Mouse (Mus musculus) kidney, postnatal 0 days (tissue): ENCODE results near the gene Ripply1. TPM values are rescaled to one million over a fixed set of nuclear protein-coding genes. Genes with fewer than 3 reads are reported as not detected.

Source experiments
- ATAC-seq: fragments of 200-750 bp; cut with Nextera tagmentation; replicated peaks from 2 replicates; pipeline ENCODE4 v1.8.0; 2017; ENCODE audit warnings: low read depth, moderate number of reproducible peaks, moderate TSS enrichment, moderate library complexity; ENCODE audit not compliant: low FRiP score
- DNase-seq: peaks from one replicate; pipeline ENCODE4 v3.0.0-alpha.2; 2016; ENCODE audit warnings: low spot score
- H3K27ac ChIP-seq: fragments of 300-500 bp; sonication (generic); 2 replicates; pipeline ENCODE4 v1.5.1; 2014; ENCODE audit warnings: mild to moderate bottlenecking
- H3K27me3 ChIP-seq: fragments of 300-500 bp; sonication (generic); 2 replicates; pipeline ENCODE4 v1.6.1; 2014; ENCODE audit warnings: low read length, mixed read lengths; ENCODE audit not compliant: insufficient read depth
- H3K36me3 ChIP-seq: fragments of 300-500 bp; sonication (generic); 2 replicates; pipeline ENCODE4 v1.6.1; 2014; ENCODE audit warnings: low read length, mixed read lengths; ENCODE audit not compliant: insufficient read depth
- H3K4me1 ChIP-seq: fragments of 300-500 bp; sonication (generic); replicated peaks from 2 replicates; pipeline ENCODE4 v1.6.1; 2014; ENCODE audit warnings: antibody characterized with exemption, low read length, mixed read lengths; ENCODE audit not compliant: insufficient read depth
- H3K4me2 ChIP-seq: fragments of 300-500 bp; sonication (generic); 2 replicates; pipeline ENCODE4 v1.6.1; 2014; ENCODE audit warnings: mild to moderate bottlenecking, low read length, moderate library complexity, mixed read lengths
- H3K4me3 ChIP-seq: fragments of 300-500 bp; sonication (generic); replicated peaks from 2 replicates; pipeline ENCODE4 v1.5.1; 2014; ENCODE audit warnings: low read depth, low read length
- H3K9ac ChIP-seq: fragments of 300-500 bp; sonication (generic); 2 replicates; pipeline ENCODE4 v1.6.1; 2014; ENCODE audit warnings: low read depth, low read length
- H3K9me3 ChIP-seq: fragments of 300-500 bp; sonication (generic); replicated peaks from 2 replicates; pipeline ENCODE4 v1.6.1; 2016; ENCODE audit warnings: low read length, inconsistent platforms, mixed read lengths
- CTCF ChIP-seq: IDR thresholded peaks from 2 replicates; pipeline ENCODE4 v1.5.1; 2016; ENCODE audit warnings: antibody characterized with exemption, low read depth, mild to moderate bottlenecking, moderate library complexity
- WGBS: fragments of 180-500 bp; shearing (Covaris S2); extraction: QIAGEN DNeasy Blood & Tissue Kit; methylation state at CpG from one replicate; pipeline ENCODE4 v1.1.7; 2014; 5-methylcytosine and 5-hydroxymethylcytosine counted together
- polyA plus RNA-seq: library from polyadenylated mRNA; unstranded; fragments of >200 nt; fragmentation: Nextera tagmentation; extraction: Ambion mirVana; gene quantifications from 2 replicates; pipeline ENCODE4 v1.2.1, GENCODE M21; 2015

Gene Ripply1
- polyA plus RNA-seq: not detected in 2 replicates

DNA sequence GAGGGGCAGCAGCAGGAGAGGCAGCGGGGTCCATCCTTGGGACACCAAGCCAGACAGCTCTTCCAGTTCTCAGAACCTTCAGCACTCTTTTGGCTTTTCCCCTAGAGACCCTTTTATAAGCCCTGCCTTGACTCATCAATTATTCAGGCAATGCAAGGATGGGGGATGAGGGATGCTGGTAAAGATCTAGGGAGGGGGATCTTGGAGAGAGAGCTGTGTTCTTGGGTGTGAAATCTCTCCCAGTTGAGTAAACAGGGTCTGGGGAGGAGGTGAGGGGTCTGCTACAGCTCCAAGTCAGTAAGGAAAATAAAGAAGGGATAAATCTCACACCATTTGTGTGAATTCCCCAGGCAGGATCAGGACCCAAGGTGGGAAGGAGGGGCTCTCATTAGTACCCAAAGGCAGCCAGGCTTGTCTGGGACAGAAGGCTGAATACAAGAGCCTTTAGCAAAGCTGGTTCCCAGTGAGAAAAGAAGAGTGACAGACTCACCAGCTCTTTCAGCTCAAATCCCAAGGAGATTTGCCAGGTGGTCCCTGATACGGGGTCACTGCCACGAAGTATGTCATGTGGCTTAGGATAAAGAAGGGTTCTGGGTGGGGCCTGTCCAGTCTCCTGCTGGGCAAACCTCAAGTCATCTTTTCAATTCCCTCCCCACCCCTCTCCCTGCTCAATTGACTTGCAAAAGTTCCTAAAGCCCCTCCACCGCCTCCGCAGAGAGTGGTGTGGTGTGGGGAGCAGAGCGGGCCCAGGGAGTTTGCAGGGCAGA, at the start of gene Ripply1:
TSS of gene Ripply1 (minus strand) at position 76 of the 767 bp plus-strand sequence.
- Histone ChIP-seq H3K27me3 (no peaks in the 10 kb centered on the region), H3K36me3 (no peaks in the 10 kb centered on the region), H3K9ac (no peak within 1 kb of the TSS), H3K4me2 (no peak within 1 kb of the TSS), H3K27ac (no peak within 1 kb of the TSS), H3K4me1 (no peaks in the 10 kb centered on the region), H3K9me3 (no peaks in the 10 kb centered on the region), H3K4me3 (no peak within 1 kb of the TSS)
- DNase-seq (no peak), ATAC-seq (no peak)
- 43% methylated on average over 6 of the region's 6 CpGs for WGBS
- TF ChIP-seq CTCF: no peak

DNA sequence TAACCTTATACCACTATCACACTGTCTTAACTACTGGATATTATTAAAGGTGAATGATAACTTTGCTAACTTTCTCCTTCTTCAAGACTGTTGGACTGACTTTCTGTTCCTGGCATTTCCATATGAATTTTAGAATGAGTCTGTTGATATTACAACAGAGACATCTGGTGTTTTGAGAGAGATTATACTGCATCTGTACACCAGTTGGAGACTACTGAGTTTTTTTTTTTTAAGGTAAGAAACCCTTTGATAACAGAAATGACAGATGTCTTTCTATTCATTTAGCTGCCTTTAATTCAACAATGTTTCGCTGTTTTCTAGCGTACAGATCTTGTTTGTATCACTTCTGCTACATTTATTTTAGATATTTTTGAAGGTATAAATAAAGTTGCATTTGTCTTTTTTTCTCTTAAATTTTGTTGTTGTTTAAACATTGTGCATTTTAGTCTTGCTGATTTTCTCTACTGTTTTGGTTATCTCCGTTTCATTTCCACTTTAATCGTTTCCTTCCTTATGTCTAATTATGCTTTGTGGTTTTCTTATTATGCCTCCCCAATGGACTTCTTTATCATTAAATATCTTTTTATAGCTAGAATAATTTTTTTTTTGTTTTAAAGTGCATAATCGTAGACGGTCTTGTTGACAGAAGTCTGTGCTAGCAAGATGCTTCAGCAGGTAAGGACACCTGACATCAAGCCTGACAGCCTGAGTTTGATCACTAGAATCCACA, 46.4 kb upstream of the Ripply1 start:
- no peak overlapping the region for H3K4me2 ChIP-seq
- ATAC-seq (no peak), DNase-seq (no peak)
- H3K36me3 ChIP-seq: 0 out of 2 replicates have a peak, but pooled peaks cover 7% of the 10 kb centered on the region
- H3K9ac ChIP-seq: no peak overlapping the region
- no peak for TF ChIP-seq CTCF
- 91% methylated on average over 6 of the region's 6 CpGs for WGBS
- H3K4me3 ChIP-seq: no peak overlapping the region
- no peaks in the 10 kb centered on the region for H3K4me1 ChIP-seq
- no peaks in the 10 kb centered on the region for H3K27me3 ChIP-seq
- no peaks in the 10 kb centered on the region for H3K9me3 ChIP-seq
- H3K27ac ChIP-seq: no peak overlapping the region

- Histone ChIP-seq H3K4me3 (no peak overlapping the region), H3K27me3 (no peaks in the 10 kb centered on the region), H3K4me1 (no peaks in the 10 kb centered on the region), H3K9me3 (no peaks in the 10 kb centered on the region), H3K4me2 (no peak overlapping the region), H3K9ac (no peak overlapping the region), H3K36me3 (0 out of 2 replicates have a peak, but pooled peaks cover 7% of the 10 kb centered on the region), H3K27ac (no peak overlapping the region)
- no peak for DNase-seq
- 87% methylated on average over 4 of the region's 4 CpGs for WGBS
- no peak for TF ChIP-seq CTCF
- no peak for ATAC-seq
These were observed 44.8 kb upstream of the Ripply1 start for GRCm38 (mm10) chrX:139826926-139827325.

- 0 out of 2 replicates have a peak, but pooled peaks cover 7% of the 10 kb centered on the region for H3K36me3 ChIP-seq
- no peak for DNase-seq
These were observed 43.2 kb upstream of the Ripply1 start for GRCm38 (mm10) chrX:139825402-139825801.

DNA sequence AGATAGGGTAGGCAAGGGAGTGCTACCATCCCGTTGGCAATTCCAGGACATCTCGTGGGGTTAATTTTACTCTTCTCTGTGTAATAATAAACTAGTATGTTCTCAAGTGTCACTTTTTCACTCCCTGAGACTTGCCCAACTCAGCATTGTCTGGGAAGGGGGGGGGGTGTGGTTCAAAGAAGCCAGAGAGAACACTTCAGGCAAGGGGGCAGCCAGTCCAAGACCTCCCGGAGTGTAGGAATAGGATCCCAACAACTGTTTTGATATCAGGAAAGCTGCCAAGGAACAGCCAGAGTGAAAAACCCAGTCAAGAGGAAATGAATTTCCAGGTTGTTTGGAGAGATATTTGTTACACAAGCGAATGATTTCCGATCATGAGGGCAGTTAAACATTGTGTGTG, 33.0 kb upstream of the Ripply1 start:
- 45% methylated on average over 5 of the region's 5 CpGs for WGBS
- DNase-seq: peak; percentile 15

More at GRCm38 (mm10) chrX:139825402-139825801, 43.2 kb upstream of the Ripply1 start:
- Histone ChIP-seq H3K4me2 (no peak overlapping the region), H3K27ac (no peak overlapping the region), H3K9me3 (no peaks in the 10 kb centered on the region), H3K4me3 (no peak overlapping the region), H3K4me1 (no peaks in the 10 kb centered on the region), H3K9ac (no peak overlapping the region), H3K27me3 (no peaks in the 10 kb centered on the region)
- no peak for ATAC-seq
- TF ChIP-seq CTCF: no peak
- 76% methylated on average over 1 of the region's 1 CpGs for WGBS

GRCm38 (mm10) chrX:139814018-139814635, 32.0 kb upstream of the Ripply1 start:
- no peak for TF ChIP-seq CTCF
- Histone ChIP-seq H3K27me3 (no peaks in the 10 kb centered on the region), H3K36me3 (no peaks in the 10 kb centered on the region), H3K9me3 (no peaks in the 10 kb centered on the region), H3K4me1 (no peaks in the 10 kb centered on the region), H3K4me3 (no peak overlapping the region), H3K27ac (no peak overlapping the region), H3K4me2 (no peak overlapping the region), H3K9ac (no peak overlapping the region)
- WGBS: 79% methylated on average over 8 of the region's 8 CpGs
- no peak for ATAC-seq
- no peak for DNase-seq

More for the DNA sequence above, 33.0 kb upstream of the Ripply1 start:
- H3K9ac ChIP-seq: no peak overlapping the region
- no peak overlapping the region for H3K4me3 ChIP-seq
- no peaks in the 10 kb centered on the region for H3K9me3 ChIP-seq
- H3K4me1 ChIP-seq: no peaks in the 10 kb centered on the region
- ATAC-seq: peak; percentile 57; the same call in 1 of the 2 replicates
- no peaks in the 10 kb centered on the region for H3K27me3 ChIP-seq
- no peak for TF ChIP-seq CTCF
- no peak overlapping the region for H3K27ac ChIP-seq
- no peaks in the 10 kb centered on the region for H3K36me3 ChIP-seq
- H3K4me2 ChIP-seq: no peak overlapping the region
